Mouse (Mus musculus) MEL (cell line): Measurements from ENCODE around the gene Nfia. TPM values are rescaled to one million over a fixed set of nuclear protein-coding genes. Genes with fewer than 3 reads are reported as not detected.

ENCODE experiments used
- DNase-seq: peaks from one replicate; pipeline ENCODE4 v3.0.0; 2011; ENCODE audit warnings: low read depth, low spot score
- H3K27ac ChIP-seq: 2 replicates; pipeline ENCODE4 v1.5.1; 2012; ENCODE audit warnings: low read depth, mild to moderate bottlenecking, control low read depth, low read length, moderate library complexity; ENCODE audit not compliant: control insufficient read depth
- H3K27me3 ChIP-seq, 2 experiments: fragments of 150-350 bp in 1 of 2; sonication (generic) in 1 of 2; 2 replicates each; pipeline ENCODE4 v1.6.1; 2012; ENCODE audit warnings: low read length in 2 of 2, mild to moderate bottlenecking in 2 of 2, improper control_type of control experiment in 1 of 2, moderate library complexity in 1 of 2; ENCODE audit not compliant: insufficient read depth in 2 of 2, control insufficient read depth in 1 of 2
- H3K36me3 ChIP-seq, 2 experiments: 2 replicates each; pipeline ENCODE4 v1.6.1; 2012 to 2014; ENCODE audit warnings: low read length in 2 of 2, improper control_type of control experiment in 1 of 2, inconsistent platforms in 1 of 2, mild to moderate bottlenecking in 1 of 2; ENCODE audit not compliant: insufficient read depth in 2 of 2, control insufficient read depth in 1 of 2
- H3K4me1 ChIP-seq, 2 experiments: fragments of 150-350 bp in 1 of 2; sonication (generic) in 1 of 2; 2 replicates each; pipeline ENCODE4 v1.6.1; 2012; ENCODE audit warnings: low read length in 2 of 2, improper control_type of control experiment in 1 of 2, mild to moderate bottlenecking in 1 of 2; ENCODE audit not compliant: insufficient read depth in 2 of 2, control insufficient read depth in 1 of 2
- H3K4me3 ChIP-seq, 2 experiments: fragments of 150-350 bp in 1 of 2; sonication (generic) in 1 of 2; 2 replicates each; pipeline ENCODE4 v1.5.1; 2012; ENCODE audit warnings: low read depth in 2 of 2, low read length in 2 of 2, mild to moderate bottlenecking in 2 of 2, moderate library complexity in 2 of 2, control low read depth in 1 of 2, improper control_type of control experiment in 1 of 2; ENCODE audit not compliant: control insufficient read depth in 1 of 2, insufficient read depth in 1 of 2
- H3K79me2 ChIP-seq: 2 replicates; pipeline ENCODE4 v1.6.1; 2012; ENCODE audit warnings: mild to moderate bottlenecking, low read length, moderate library complexity; ENCODE audit not compliant: control insufficient read depth, poor library complexity, insufficient read depth
- H3K9ac ChIP-seq: 2 replicates; pipeline ENCODE4 v1.6.1; 2012; ENCODE audit warnings: low read depth, mild to moderate bottlenecking, control low read depth, low read length, moderate library complexity; ENCODE audit not compliant: control insufficient read depth, poor library complexity, severe bottlenecking
- H3K9me3 ChIP-seq: fragments of 150-350 bp; sonication (generic); replicated peaks from 2 replicates; pipeline ENCODE4 v1.6.1; 2012; ENCODE audit warnings: mild to moderate bottlenecking, low read length, improper control_type of control experiment, moderate library complexity; ENCODE audit not compliant: insufficient read depth
- BHLHE40 ChIP-seq: IDR thresholded peaks from 2 replicates; pipeline ENCODE4 v1.6.1; 2012; ENCODE audit warnings: low read depth, mild to moderate bottlenecking, inconsistent platforms, low read length, improper control_type of control experiment, borderline replicate concordance
- CHD1 ChIP-seq: IDR thresholded peaks from 2 replicates; pipeline ENCODE4 v1.6.1; 2012; ENCODE audit warnings: low read depth, mild to moderate bottlenecking, inconsistent platforms, low read length, improper control_type of control experiment
- CHD2 ChIP-seq: IDR thresholded peaks from 2 replicates; pipeline ENCODE4 v1.6.1; 2011; ENCODE audit warnings: low read length, improper control_type of control experiment
- E2F4 ChIP-seq: IDR thresholded peaks from 2 replicates; pipeline ENCODE4 v1.6.1; 2011; ENCODE audit warnings: low read depth, low read length, improper control_type of control experiment, borderline replicate concordance
- GABPA ChIP-seq: IDR thresholded peaks from 2 replicates; pipeline ENCODE4 v1.6.1; 2012; ENCODE audit warnings: low read depth, mild to moderate bottlenecking, inconsistent platforms, low read length, improper control_type of control experiment, moderate library complexity
- MAFK ChIP-seq: IDR thresholded peaks from 2 replicates; pipeline ENCODE4 v1.6.1; 2011; ENCODE audit warnings: low read depth, mild to moderate bottlenecking, low read length, improper control_type of control experiment, borderline replicate concordance
- MAZ ChIP-seq: IDR thresholded peaks from 2 replicates; pipeline ENCODE4 v1.6.1; 2012; ENCODE audit warnings: low read depth, mild to moderate bottlenecking, inconsistent platforms, low read length, improper control_type of control experiment
- MEF2A ChIP-seq: IDR thresholded peaks from 2 replicates; pipeline ENCODE4 v1.6.1; 2014; ENCODE audit warnings: low read depth, mild to moderate bottlenecking, inconsistent platforms, low read length, improper control_type of control experiment; ENCODE audit not compliant: poor library complexity, insufficient replicate concordance, severe bottlenecking; ENCODE audit errors: extremely low read depth
- MXI1 ChIP-seq: IDR thresholded peaks from 2 replicates; pipeline ENCODE4 v1.6.1; 2011; ENCODE audit warnings: mild to moderate bottlenecking, low read depth, low read length, improper control_type of control experiment
- MYB ChIP-seq: IDR thresholded peaks from 2 replicates; pipeline ENCODE4 v1.6.1; 2011; ENCODE audit warnings: mild to moderate bottlenecking, low read depth, low read length, improper control_type of control experiment
- MYC ChIP-seq: IDR thresholded peaks from 2 replicates; pipeline ENCODE4 v1.6.1; 2011; ENCODE audit warnings: low read depth, mild to moderate bottlenecking, low read length, improper control_type of control experiment, moderate library complexity
- POLR2A ChIP-seq, 2 experiments: IDR thresholded peaks; 2 replicates each; pipeline ENCODE4 v1.6.1; 2011 to 2012; ENCODE audit warnings: low read length in 2 of 2, mild to moderate bottlenecking in 2 of 2, control low read depth in 1 of 2, improper control_type of control experiment in 1 of 2, low read depth in 1 of 2, moderate library complexity in 1 of 2; ENCODE audit not compliant: control insufficient read depth in 1 of 2, insufficient read depth in 1 of 2, poor library complexity in 1 of 2
- POLR2AphosphoS5 ChIP-seq: IDR thresholded peaks from 2 replicates; pipeline ENCODE4 v1.6.1; 2012; ENCODE audit warnings: low read depth, borderline replicate concordance, mild to moderate bottlenecking, inconsistent platforms, low read length, moderate library complexity, mixed read lengths
- RAD21 ChIP-seq: IDR thresholded peaks from 2 replicates; pipeline ENCODE4 v1.6.1; 2011; ENCODE audit warnings: mild to moderate bottlenecking, low read depth, low read length, improper control_type of control experiment
- RCOR1 ChIP-seq: IDR thresholded peaks from 2 replicates; pipeline ENCODE4 v1.6.1; 2012; ENCODE audit warnings: low read depth, mild to moderate bottlenecking, inconsistent platforms, low read length, improper control_type of control experiment
- SIN3A ChIP-seq: IDR thresholded peaks from 2 replicates; pipeline ENCODE4 v1.6.1; 2012; ENCODE audit warnings: low read length, improper control_type of control experiment, inconsistent platforms
- SMC3 ChIP-seq: IDR thresholded peaks from 2 replicates; pipeline ENCODE4 v1.6.1; 2011; ENCODE audit warnings: low read depth, low read length, improper control_type of control experiment
- TAL1 ChIP-seq: IDR thresholded peaks from 2 replicates; pipeline ENCODE4 v1.6.1; 2012; ENCODE audit warnings: mild to moderate bottlenecking, inconsistent platforms, low read length, moderate library complexity, mixed read lengths
- TBP ChIP-seq: IDR thresholded peaks from 2 replicates; pipeline ENCODE4 v1.8.0; 2011; ENCODE audit warnings: low read depth, low read length, improper control_type of control experiment
- USF1 ChIP-seq: IDR thresholded peaks from 2 replicates; pipeline ENCODE4 v1.6.1; 2014; ENCODE audit warnings: low read depth, mild to moderate bottlenecking, inconsistent platforms, low read length, improper control_type of control experiment, moderate library complexity
- ZC3H11A ChIP-seq: IDR thresholded peaks from 2 replicates; pipeline ENCODE4 v1.6.1; 2012; ENCODE audit warnings: low read depth, mild to moderate bottlenecking, inconsistent platforms, low read length, improper control_type of control experiment
- ZNF384 ChIP-seq: IDR thresholded peaks from 2 replicates; pipeline ENCODE4 v1.6.1; 2012; ENCODE audit warnings: low read depth, mild to moderate bottlenecking, inconsistent platforms, low read length, improper control_type of control experiment
- polyA plus RNA-seq, 2 experiments: library from polyadenylated mRNA; stranded (reverse) in 1 of 2; unstranded in 1 of 2; fragments of >175 nt in 1 of 2; fragments of >200 nt in 1 of 2; gene quantifications; 2 replicates each; pipeline versions ENCODE4 v1.2.1 to v1.2.4; 2012; ENCODE audit warnings: low replicate concordance in 2 of 2, low read depth in 1 of 2; ENCODE audit not compliant: insufficient read length in 2 of 2, insufficient read depth in 1 of 2, missing spikeins in 1 of 2
- total RNA-seq: library from RNA; depleted of rRNA; stranded (reverse); fragments of 300-350 nt; gene quantifications from 2 replicates; pipeline ENCODE4 v1.2.3, GENCODE M21; 2012

The Nfia gene
- total and polyA plus RNA-seq, 3 experiments, result 10.2 to 20.5 (median 13.4) TPM

DNA sequence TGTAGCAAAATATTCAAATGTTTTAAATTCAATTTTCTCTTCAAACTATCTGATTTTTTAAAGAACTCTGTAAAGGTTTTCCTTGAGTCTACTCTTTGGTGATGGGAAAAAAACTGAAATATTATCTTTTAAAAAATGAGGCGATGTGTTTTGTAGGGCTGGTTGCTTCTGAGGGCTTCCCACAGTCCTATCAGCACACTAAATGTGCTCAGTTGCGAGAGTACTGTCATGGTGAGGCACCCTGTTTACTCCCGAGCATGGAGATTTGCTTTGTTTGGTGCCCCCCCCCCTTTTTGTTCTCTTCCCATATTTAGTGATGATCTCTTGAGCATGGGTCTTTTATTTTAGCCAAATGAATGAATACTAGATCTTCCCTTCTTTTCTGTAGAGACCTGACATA is 9.5 kb downstream of the Nfia start (continued):
- TF ChIP-seq USF1 (no peak), MYC (no peak)
- TF ChIP-seq, all 39 proteins: peak for 6

GRCm38 (mm10) chr4:97782497-97782896 is 10.0 kb downstream of the Nfia start:
- Histone ChIP-seq H3K9me3 (no peaks in the 10 kb centered on the region), H3K9ac (peak overlapping the region; percentile 30; the same call in 1 of the 2 replicates), H3K27me3 (no peaks in the 10 kb centered on the region), H3K36me3 (peaks cover 35 to 45% of the 10 kb centered on the region in 2 experiments), H3K4me3 (0 out of 4 replicates have a peak overlapping the region, but pooled peaks of 1 of the 2 experiments have one; percentile 1), H3K27ac (peak overlapping the region; percentile 26; the same call in 1 of the 2 replicates), H3K79me2 (peaks cover 83% of the 10 kb centered on the region), H3K4me1 (peaks cover 11% of the 10 kb centered on the region in 2 experiments; a peak in 3 of 4 replicates)
- no peak for DNase-seq
- no peak for TF ChIP-seq ZNF384
- no peak for TF ChIP-seq SMC3
- TF ChIP-seq GABPA, result no peak
- no peak for TF ChIP-seq POLR2AphosphoS5
- no peak for TF ChIP-seq MAFK
- no peak for TF ChIP-seq POLR2A (IDR thresholded peaks at IDR 0.05; ENCODE audit: control insufficient read depth in 1 of 2, insufficient read depth in 1 of 2, low read depth in 1 of 2, low read length in 2 of 2, poor library complexity in 1 of 2)
- TF ChIP-seq MYB, result no peak
- no peak for TF ChIP-seq TAL1
- TF ChIP-seq BHLHE40, result no peak

GRCm38 (mm10) chr4:97783073-97783879 is 10.7 kb downstream of the Nfia start:
- H3K9me3 ChIP-seq, result no peaks in the 10 kb centered on the region
- H3K9ac ChIP-seq, result no peak overlapping the region
- no peak for TF ChIP-seq MEF2A
- no peak for TF ChIP-seq TBP
- TF ChIP-seq CHD2, result no peak
- TF ChIP-seq ZC3H11A, result no peak
- no peak for TF ChIP-seq E2F4
- no peak for TF ChIP-seq MXI1
- no peak for TF ChIP-seq SIN3A
- TF ChIP-seq MYB, result no peak
- no peak for TF ChIP-seq CHD1
- TF ChIP-seq MAZ, result no peak
- TF ChIP-seq RAD21, result no peak
- no peak for TF ChIP-seq RCOR1
- TF ChIP-seq TAL1, result no peak
- peaks cover 77% of the 10 kb centered on the region for H3K79me2 ChIP-seq
- H3K36me3 ChIP-seq, result peaks cover 35 to 52% of the 10 kb centered on the region in 2 experiments
- no peak for DNase-seq
- H3K4me3 ChIP-seq, result no peak overlapping the region
- peaks cover 11 to 14% of the 10 kb centered on the region in 2 experiments; a peak in 3 of 4 replicates for H3K4me1 ChIP-seq
- H3K27me3 ChIP-seq, result no peaks in the 10 kb centered on the region
- no peak overlapping the region for H3K27ac ChIP-seq
